Mouse (Mus musculus): ENCODE data around the gene Rhoh. TPM values are rescaled to one million over a fixed set of nuclear protein-coding genes. Genes with fewer than 3 reads are reported as not detected.

Rhoh gene
- polyA plus RNA-seq, 1 experiment from 2014 or later: 0.74 TPM

- ATAC-seq (ENCODE audit: insufficient number of reproducible peaks, insufficient read depth, low FRiP score, low read depth): no peak
- no peak overlapping the region for H3K4me2 ChIP-seq (ENCODE audit: low read length)
- H3K36me3 ChIP-seq (ENCODE audit: control insufficient read depth, insufficient read depth, low read length): no peaks in the 10 kb centered on the region
- no peak overlapping the region for H3K4me3 ChIP-seq (ENCODE audit: control insufficient read depth in 1 of 2, insufficient read depth in 1 of 2, low read depth in 1 of 2, low read length in 2 of 2)
- H3K27me3 ChIP-seq (ENCODE audit: control insufficient read depth, insufficient read depth, low read length): no peaks in the 10 kb centered on the region
- peaks cover 0 to 2% of the 10 kb centered on the region in 2 experiments; a peak in 1 of 4 replicates for H3K4me1 ChIP-seq (ENCODE audit: control insufficient read depth in 2 of 2, insufficient read depth in 2 of 2, low read length in 2 of 2)
- H3K9me3 ChIP-seq (ENCODE audit: control insufficient read depth, low read length): peaks cover 19% of the 10 kb centered on the region
- WGBS: 66% methylated on average over 9 of the region's 9 CpGs
- no peak overlapping the region for H3K27ac ChIP-seq (replicated peaks in 1 of 2; ENCODE audit: control insufficient read depth in 1 of 2, insufficient read depth in 1 of 2, low read depth in 2 of 2, low read length in 2 of 2)
- H3K9ac ChIP-seq (ENCODE audit: low read length): no peak overlapping the region
Measured at GRCm38 (mm10) chr5:65902811-65903210, 41.8 kb downstream of the Rhoh start.

GRCm38 (mm10) chr5:65904476-65904875, 43.5 kb downstream of the Rhoh start:
- no peaks in the 10 kb centered on the region for H3K27me3 ChIP-seq (ENCODE audit: control insufficient read depth, insufficient read depth, low read length)
- H3K4me2 ChIP-seq (ENCODE audit: low read length): no peak overlapping the region
- H3K4me3 ChIP-seq (ENCODE audit: control insufficient read depth in 1 of 2, insufficient read depth in 1 of 2, low read depth in 1 of 2, low read length in 2 of 2): no peak overlapping the region
- peaks cover 19% of the 10 kb centered on the region for H3K9me3 ChIP-seq (ENCODE audit: control insufficient read depth, low read length)
- H3K36me3 ChIP-seq (ENCODE audit: control insufficient read depth, insufficient read depth, low read length): no peaks in the 10 kb centered on the region
- peaks cover 0 to 2% of the 10 kb centered on the region in 2 experiments; a peak in 1 of 4 replicates for H3K4me1 ChIP-seq (ENCODE audit: control insufficient read depth in 2 of 2, insufficient read depth in 2 of 2, low read length in 2 of 2)
- H3K9ac ChIP-seq (ENCODE audit: low read length): no peak overlapping the region
- H3K27ac ChIP-seq (replicated peaks in 1 of 2; ENCODE audit: control insufficient read depth in 1 of 2, insufficient read depth in 1 of 2, low read depth in 2 of 2, low read length in 2 of 2): no peak overlapping the region
- ATAC-seq (ENCODE audit: insufficient number of reproducible peaks, insufficient read depth, low FRiP score, low read depth): no peak
- 86% methylated on average over 4 of the region's 4 CpGs for WGBS

DNA sequence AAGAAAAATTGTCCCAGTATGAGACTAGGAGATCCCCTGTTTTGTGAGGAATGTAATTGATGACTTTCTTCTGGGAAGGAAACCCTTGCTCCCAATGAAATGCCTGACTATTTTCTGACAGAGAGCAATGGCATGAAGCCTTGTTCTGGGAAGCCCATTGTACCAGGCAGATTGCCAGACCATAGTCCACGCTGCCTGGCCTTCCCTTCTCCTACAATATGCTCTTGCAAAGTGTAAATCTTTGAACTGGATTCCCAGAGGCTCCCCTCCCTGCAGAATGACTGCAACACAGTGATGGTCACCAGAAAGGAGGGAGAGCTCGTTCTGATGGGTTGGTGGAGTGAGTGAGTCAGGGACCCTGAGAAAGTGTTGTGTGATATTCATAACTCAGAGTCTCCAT, 47.7 kb downstream of the Rhoh start:
- Histone ChIP-seq H3K27me3 (ENCODE audit: control insufficient read depth, insufficient read depth, low read length) (no peaks in the 10 kb centered on the region), H3K4me1 (ENCODE audit: control insufficient read depth in 2 of 2, insufficient read depth in 2 of 2, low read length in 2 of 2) (no peaks in the 10 kb centered on the region), H3K27ac (replicated peaks in 1 of 2; ENCODE audit: control insufficient read depth in 1 of 2, insufficient read depth in 1 of 2, low read depth in 2 of 2, low read length in 2 of 2) (no peak overlapping the region), H3K4me2 (ENCODE audit: low read length) (no peak overlapping the region), H3K9ac (ENCODE audit: low read length) (no peak overlapping the region), H3K9me3 (ENCODE audit: control insufficient read depth, low read length) (peaks cover 14% of the 10 kb centered on the region), H3K4me3 (ENCODE audit: control insufficient read depth in 1 of 2, insufficient read depth in 1 of 2, low read depth in 1 of 2, low read length in 2 of 2) (no peak overlapping the region), H3K36me3 (ENCODE audit: control insufficient read depth, insufficient read depth, low read length) (no peaks in the 10 kb centered on the region)
- WGBS: 57% methylated on average over 2 of the region's 2 CpGs
- no peak for ATAC-seq (ENCODE audit: insufficient number of reproducible peaks, insufficient read depth, low FRiP score, low read depth)

- Histone ChIP-seq H3K9ac (ENCODE audit: low read length) (no peak overlapping the region), H3K4me2 (ENCODE audit: low read length) (no peak overlapping the region), H3K4me3 (ENCODE audit: control insufficient read depth in 1 of 2, insufficient read depth in 1 of 2, low read depth in 1 of 2, low read length in 2 of 2) (no peak overlapping the region), H3K9me3 (ENCODE audit: control insufficient read depth, low read length) (peaks cover 10% of the 10 kb centered on the region), H3K27ac (replicated peaks in 1 of 2; ENCODE audit: control insufficient read depth in 1 of 2, insufficient read depth in 1 of 2, low read depth in 2 of 2, low read length in 2 of 2) (no peak overlapping the region), H3K27me3 (ENCODE audit: control insufficient read depth, insufficient read depth, low read length) (no peaks in the 10 kb centered on the region), H3K4me1 (ENCODE audit: control insufficient read depth in 2 of 2, insufficient read depth in 2 of 2, low read length in 2 of 2) (no peaks in the 10 kb centered on the region), H3K36me3 (ENCODE audit: control insufficient read depth, insufficient read depth, low read length) (no peaks in the 10 kb centered on the region)
- WGBS: 71% methylated on average over 4 of the region's 4 CpGs
- no peak for ATAC-seq (ENCODE audit: insufficient number of reproducible peaks, insufficient read depth, low FRiP score, low read depth)
Measured at GRCm38 (mm10) chr5:65909321-65909720, 48.3 kb downstream of the Rhoh start.

GRCm38 (mm10) chr5:65910398-65910797, 49.4 kb downstream of the Rhoh start:
- Histone ChIP-seq H3K4me2 (ENCODE audit: low read length) (no peak overlapping the region), H3K27ac (replicated peaks in 1 of 2; ENCODE audit: control insufficient read depth in 1 of 2, insufficient read depth in 1 of 2, low read depth in 2 of 2, low read length in 2 of 2) (no peak overlapping the region), H3K9me3 (ENCODE audit: control insufficient read depth, low read length) (0 out of 2 replicates have a peak, but pooled peaks cover under 1% of the 10 kb centered on the region), H3K36me3 (ENCODE audit: control insufficient read depth, insufficient read depth, low read length) (no peaks in the 10 kb centered on the region), H3K4me1 (ENCODE audit: control insufficient read depth in 2 of 2, insufficient read depth in 2 of 2, low read length in 2 of 2) (no peaks in the 10 kb centered on the region), H3K9ac (ENCODE audit: low read length) (no peak overlapping the region), H3K4me3 (ENCODE audit: control insufficient read depth in 1 of 2, insufficient read depth in 1 of 2, low read depth in 1 of 2, low read length in 2 of 2) (no peak overlapping the region), H3K27me3 (ENCODE audit: control insufficient read depth, insufficient read depth, low read length) (no peaks in the 10 kb centered on the region)
- ATAC-seq (ENCODE audit: insufficient number of reproducible peaks, insufficient read depth, low FRiP score, low read depth): no peak
- WGBS: 66% methylated on average over 4 of the region's 4 CpGs

DNA sequence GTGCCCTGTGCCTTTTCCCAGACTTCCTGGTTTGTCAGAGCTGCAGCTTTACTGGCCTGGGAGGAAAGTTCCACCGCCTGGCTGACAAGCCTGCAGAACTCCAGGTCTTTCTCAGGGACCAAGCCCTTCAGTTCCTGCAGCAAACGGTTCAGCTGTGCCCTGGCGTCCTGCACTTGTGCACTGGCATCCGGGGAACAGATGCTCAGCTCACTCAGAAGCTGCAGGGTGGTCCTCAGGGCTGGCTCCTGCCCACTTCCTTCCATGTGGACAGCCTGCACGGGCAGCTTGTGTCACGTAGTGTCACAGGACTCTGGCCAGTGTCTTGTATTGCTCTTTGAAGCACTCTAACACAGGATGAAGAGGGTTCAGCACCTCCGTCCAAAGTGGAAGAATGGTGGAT, 50.7 kb downstream of the Rhoh start:
- no peak overlapping the region for H3K27ac ChIP-seq (replicated peaks in 1 of 2; ENCODE audit: control insufficient read depth in 1 of 2, insufficient read depth in 1 of 2, low read depth in 2 of 2, low read length in 2 of 2)
- H3K4me2 ChIP-seq (ENCODE audit: low read length): no peak overlapping the region
- no peak for ATAC-seq (ENCODE audit: insufficient number of reproducible peaks, insufficient read depth, low FRiP score, low read depth)
- no peaks in the 10 kb centered on the region for H3K27me3 ChIP-seq (ENCODE audit: control insufficient read depth, insufficient read depth, low read length)
- H3K9me3 ChIP-seq (ENCODE audit: control insufficient read depth, low read length): no peaks in the 10 kb centered on the region
- no peak overlapping the region for H3K4me3 ChIP-seq (ENCODE audit: control insufficient read depth in 1 of 2, insufficient read depth in 1 of 2, low read depth in 1 of 2, low read length in 2 of 2)
- no peaks in the 10 kb centered on the region for H3K36me3 ChIP-seq (ENCODE audit: control insufficient read depth, insufficient read depth, low read length)
- H3K9ac ChIP-seq (ENCODE audit: low read length): no peak overlapping the region
- WGBS: 62% methylated on average over 7 of the region's 7 CpGs
- no peaks in the 10 kb centered on the region for H3K4me1 ChIP-seq (ENCODE audit: control insufficient read depth in 2 of 2, insufficient read depth in 2 of 2, low read length in 2 of 2)

- H3K36me3 ChIP-seq (ENCODE audit: control insufficient read depth, insufficient read depth, low read length): no peaks in the 10 kb centered on the region
- H3K27me3 ChIP-seq (ENCODE audit: control insufficient read depth, insufficient read depth, low read length): no peaks in the 10 kb centered on the region
- no peak for ATAC-seq (ENCODE audit: insufficient number of reproducible peaks, insufficient read depth, low FRiP score, low read depth)
- H3K4me3 ChIP-seq (ENCODE audit: control insufficient read depth in 1 of 2, insufficient read depth in 1 of 2, low read depth in 1 of 2, low read length in 2 of 2): no peak overlapping the region
- H3K4me2 ChIP-seq (ENCODE audit: low read length): no peak overlapping the region
- H3K27ac ChIP-seq (replicated peaks in 1 of 2; ENCODE audit: control insufficient read depth in 1 of 2, insufficient read depth in 1 of 2, low read depth in 2 of 2, low read length in 2 of 2): no peak overlapping the region
- no peaks in the 10 kb centered on the region for H3K9me3 ChIP-seq (ENCODE audit: control insufficient read depth, low read length)
- no peaks in the 10 kb centered on the region for H3K4me1 ChIP-seq (ENCODE audit: control insufficient read depth in 2 of 2, insufficient read depth in 2 of 2, low read length in 2 of 2)
- no peak overlapping the region for H3K9ac ChIP-seq (ENCODE audit: low read length)
- WGBS: 77% methylated on average over 5 of the region's 5 CpGs
Measured at GRCm38 (mm10) chr5:65912201-65912600, 51.2 kb downstream of the Rhoh start.

GRCm38 (mm10) chr5:65913126-65913525, 52.1 kb downstream of the Rhoh start:
- Histone ChIP-seq H3K4me2 (ENCODE audit: low read length) (no peak overlapping the region), H3K4me3 (ENCODE audit: control insufficient read depth in 1 of 2, insufficient read depth in 1 of 2, low read depth in 1 of 2, low read length in 2 of 2) (no peak overlapping the region), H3K4me1 (ENCODE audit: control insufficient read depth in 2 of 2, insufficient read depth in 2 of 2, low read length in 2 of 2) (no peaks in the 10 kb centered on the region), H3K9ac (ENCODE audit: low read length) (no peak overlapping the region), H3K27me3 (ENCODE audit: control insufficient read depth, insufficient read depth, low read length) (no peaks in the 10 kb centered on the region), H3K27ac (replicated peaks in 1 of 2; ENCODE audit: control insufficient read depth in 1 of 2, insufficient read depth in 1 of 2, low read depth in 2 of 2, low read length in 2 of 2) (no peak overlapping the region), H3K9me3 (ENCODE audit: control insufficient read depth, low read length) (no peaks in the 10 kb centered on the region), H3K36me3 (ENCODE audit: control insufficient read depth, insufficient read depth, low read length) (no peaks in the 10 kb centered on the region)
- no peak for ATAC-seq (ENCODE audit: insufficient number of reproducible peaks, insufficient read depth, low FRiP score, low read depth)
- WGBS: 84% methylated on average over 9 of the region's 9 CpGs

All from heart, embryonic 14.5 days (tissue).